17 mouse cellular contexts compared by ENCODE assay signal in the genomic region with DNA sequence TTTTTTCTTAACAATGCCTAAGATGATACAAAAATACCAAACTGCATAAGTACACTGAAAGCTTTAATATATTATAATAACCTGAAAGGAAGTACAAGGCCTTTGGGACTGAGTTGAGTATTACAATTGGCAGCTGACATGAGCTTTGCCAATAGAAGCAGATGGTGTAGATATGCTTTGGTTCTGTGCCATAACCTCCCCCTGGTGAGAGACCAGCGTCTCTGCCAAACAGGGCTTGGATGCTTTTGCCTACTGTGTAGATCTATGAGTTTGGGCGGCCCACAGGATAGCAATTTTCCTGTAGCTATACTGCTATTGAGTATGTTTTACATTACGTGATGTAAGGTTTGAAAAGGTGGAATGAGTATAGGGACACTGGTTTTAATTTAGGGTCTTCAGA. TPM values are rescaled to one million over a fixed set of nuclear protein-coding genes. Genes with fewer than 3 reads are reported as not detected.
DNase-seq lines count a peak whose midpoint lies in the region; ATAC-seq and TF ChIP-seq lines count a peak whose summit lies in the region.
"Had no signal": no experiment of that assay in that cellular context is flagged by ENCODE, and none has a peak within 500 bp of the region (broad histone marks: within the 10 kb centered on the region; RNA-seq: fewer than 3 reads in every experiment).

No protein-coding gene starts in this region.

- H3K4me3 ChIP-seq in forebrain, embryonic 13.5 days: no peak overlapping the region
- H3K4me3 ChIP-seq in forebrain, embryonic 11.5 days (ENCODE audit: low read depth, low read length): no peak overlapping the region
- no peak overlapping the region for H3K4me3 ChIP-seq in gastrocnemius, adult 2 months
- H3K4me3 ChIP-seq: erythroblast, embryonic 14.5 days; neural tube, embryonic 12.5 days; stomach, embryonic 15.5 days had no signal

- no peak overlapping the region for H3K4me2 ChIP-seq in forebrain, embryonic 13.5 days
- no peak overlapping the region for H3K4me2 ChIP-seq in forebrain, embryonic 11.5 days (ENCODE audit: low read depth, low read length, severe bottlenecking)
- H3K4me2 ChIP-seq: neural tube, embryonic 12.5 days; stomach, embryonic 15.5 days had no signal

- H3K36me3 ChIP-seq in forebrain, embryonic 13.5 days (ENCODE audit: poor library complexity, severe bottlenecking): no peaks in the 10 kb centered on the region
- H3K36me3 ChIP-seq in forebrain, embryonic 11.5 days (ENCODE audit: control insufficient read depth, insufficient read depth, low read length): no peaks in the 10 kb centered on the region
- H3K36me3 ChIP-seq: neural tube, embryonic 12.5 days; stomach, embryonic 15.5 days had no signal

- intact Hi-C loops in left cerebral cortex, postnatal 36 days (cut with DNase I): no loop called here
- intact Hi-C loops in gastrocnemius, adult 2 months (cut with DNase I): no loop called here

- no peaks in the 10 kb centered on the region for H3K9me3 ChIP-seq in forebrain, embryonic 13.5 days (replicated peaks)
- H3K9me3 ChIP-seq in forebrain, embryonic 11.5 days (ENCODE audit: control insufficient read depth, low read length): no peaks in the 10 kb centered on the region
- H3K9me3 ChIP-seq: neural tube, embryonic 12.5 days; stomach, embryonic 15.5 days had no signal

- no peak for DNase-seq in forebrain, embryonic 11.5 days (ENCODE audit: low spot score)
- DNase-seq in brain, embryonic 18.5 days (ENCODE audit: low read depth, low spot score): peak; percentile 30
- DNase-seq in cerebellum, postnatal 36 days: peak; percentile 89 to 98
- DNase-seq in layer of hippocampus, adult 9-11 months: peak; percentile 66
- no peak for DNase-seq in left cerebral cortex, postnatal 36 days (ENCODE audit: low spot score in 2 of 2)
- DNase-seq in urinary bladder, adult 18-20 months (ENCODE audit: low spot score in 2 of 2): no peak
- no peak for DNase-seq in gastrocnemius, adult 2 months
- DNase-seq: gastrocnemius, postnatal 25 days; right cerebral cortex, postnatal 4 days had no signal

- no peaks in the 10 kb centered on the region for H3K4me1 ChIP-seq in forebrain, embryonic 13.5 days
- no peaks in the 10 kb centered on the region for H3K4me1 ChIP-seq in forebrain, embryonic 11.5 days (replicated peaks; ENCODE audit: control insufficient read depth, insufficient read depth, low read length)
- H3K4me1 ChIP-seq: neural tube, embryonic 12.5 days; stomach, embryonic 15.5 days had no signal

- peak; percentile 86 for ATAC-seq in forebrain, embryonic 13.5 days
- no peak for ATAC-seq in forebrain, embryonic 11.5 days (replicated peaks; ENCODE audit: low FRiP score)
- ATAC-seq: intestine, postnatal 0 days had no signal

- H3K27me3 ChIP-seq in forebrain, embryonic 13.5 days: no peaks in the 10 kb centered on the region
- H3K27me3 ChIP-seq in forebrain, embryonic 11.5 days (ENCODE audit: control insufficient read depth, insufficient read depth, low read length): no peaks in the 10 kb centered on the region
- H3K27me3 ChIP-seq: neural tube, embryonic 12.5 days; stomach, embryonic 15.5 days had no signal

- WGBS in forebrain, embryonic 13.5 days: 69% methylated on average over 3 of the region's 3 CpGs
- 86% methylated on average over 3 of the region's 3 CpGs for WGBS in forebrain, embryonic 11.5 days

- H3K27ac ChIP-seq in forebrain, embryonic 13.5 days: no peak overlapping the region
- H3K27ac ChIP-seq in forebrain, embryonic 11.5 days (ENCODE audit: low read depth, low read length): no peak overlapping the region
- no peak overlapping the region for H3K27ac ChIP-seq in gastrocnemius, adult 2 months
- H3K27ac ChIP-seq: liver, embryonic 14.5 days; neural tube, embryonic 12.5 days; stomach, embryonic 15.5 days had no signal

- no peak overlapping the region for H3K9ac ChIP-seq in forebrain, embryonic 13.5 days
- no peak overlapping the region for H3K9ac ChIP-seq in forebrain, embryonic 11.5 days (ENCODE audit: low read length)
- H3K9ac ChIP-seq: liver, embryonic 14.5 days; neural tube, embryonic 12.5 days; stomach, embryonic 15.5 days had no signal

- no peak for TF ChIP-seq CTCF in gastrocnemius, adult 2 months (IDR thresholded peaks at IDR 0.05)

RNA-seq across cellular contexts. Expression of a gene that starts 49.6 kb away (rescaled TPM):
- 10.8 and 11.8 TPM in 2 replicates for polyA plus RNA-seq in forebrain, embryonic 13.5 days (2015; fragmentation: Nextera tagmentation; extraction: Ambion mirVana)
- 9.6 and 9.8 TPM in 2 replicates for polyA plus RNA-seq in forebrain, embryonic 11.5 days (2014; fragmentation: Nextera tagmentation; extraction: Ambion mirVana)
- 10 to 100 TPM; 21.8 to 22.5 TPM for total RNA-seq in left cerebral cortex, postnatal 36 days (2021)
- total RNA-seq in gastrocnemius, adult 2 months (2021): not detected
- total RNA-seq: gastrocnemius, postnatal 25 days had no signal
- polyA plus RNA-seq: erythroblast, embryonic 14.5 days; heart, postnatal 0 days; large intestine, adult 2 months had no signal

Comparison
In these comparisons a context has a peak if more than half of its experiments do, and no peak if none do; other contexts are left out.
1. DNase-seq: peak in brain, embryonic 18.5 days (single experiment), cerebellum, postnatal 36 days (2 of 2) and layer of hippocampus, adult 9-11 months (single experiment); none in forebrain, embryonic 11.5 days (single experiment), left cerebral cortex, postnatal 36 days (0 of 2), urinary bladder, adult 18-20 months (0 of 2) and gastrocnemius, adult 2 months (single experiment).
2. RNA of a gene that starts 49.6 kb away (total RNA-seq): 21.8 to 22.5 TPM in left cerebral cortex, postnatal 36 days; not detected in gastrocnemius, adult 2 months; every median in the first group is over 10 times any median in the second.